Comparison of ENCODE assay signal across 26 mouse cellular contexts in the genomic region with DNA sequence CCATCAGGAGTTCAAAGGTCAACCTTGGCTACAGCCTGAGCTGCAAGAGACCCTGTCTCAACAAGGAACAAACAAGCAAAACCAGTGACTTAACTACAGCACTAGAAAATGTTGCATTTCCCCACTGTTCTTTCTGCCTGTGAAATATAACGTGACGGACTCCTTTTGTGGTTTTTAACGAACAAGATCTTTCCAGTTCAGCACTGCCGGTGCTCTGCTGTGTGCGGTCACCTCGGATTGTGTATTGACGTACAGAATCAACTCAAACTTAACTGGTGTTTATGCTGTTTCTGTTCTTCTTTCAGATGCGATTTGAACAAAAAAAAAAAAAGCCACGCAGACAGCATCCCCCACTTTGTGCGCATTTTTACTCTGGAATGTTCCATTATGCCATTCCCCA. TPM values are rescaled to one million over a fixed set of nuclear protein-coding genes. Genes with fewer than 3 reads are reported as not detected.
"Had no signal": no experiment of that assay in that cellular context is flagged by ENCODE, and none has a peak within 500 bp of the region (broad histone marks: within the 10 kb centered on the region; RNA-seq: fewer than 3 reads in every experiment).

No protein-coding gene starts in this region.

- H3K27me3 ChIP-seq: heart, embryonic 13.5 days; heart, embryonic 15.5 days; hindbrain, embryonic 13.5 days; hindbrain, embryonic 15.5 days; kidney, embryonic 15.5 days; limb, embryonic 12.5 days; liver, embryonic 13.5 days had no signal

- ATAC-seq: hindbrain, postnatal 0 days; intestine, embryonic 16.5 days had no signal

- H3K9me3 ChIP-seq: heart, embryonic 13.5 days; heart, embryonic 15.5 days; hindbrain, embryonic 10.5 days; hindbrain, embryonic 13.5 days; hindbrain, embryonic 15.5 days; kidney, embryonic 15.5 days; limb, embryonic 10.5 days; liver, embryonic 13.5 days had no signal

- DNase-seq: gastrocnemius, adult 2 months; gastrocnemius, postnatal 10 days; gastrocnemius, postnatal 25 days; heart, adult 18-20 months; kidney, adult 11 months; kidney, adult 2 months; kidney, adult 9 months; kidney, postnatal 14 days; kidney, postnatal 36 days; liver; liver, embryonic 13.5 days had no signal

- H3K9ac ChIP-seq: heart, embryonic 13.5 days; heart, embryonic 15.5 days; hindbrain, embryonic 13.5 days; hindbrain, embryonic 15.5 days; kidney, embryonic 15.5 days; limb, embryonic 12.5 days; liver, embryonic 13.5 days had no signal

- H3K4me2 ChIP-seq: heart, embryonic 11.5 days; heart, embryonic 13.5 days; heart, embryonic 15.5 days; hindbrain, embryonic 13.5 days; hindbrain, embryonic 15.5 days; kidney, embryonic 15.5 days; limb, embryonic 12.5 days; liver, embryonic 11.5 days; liver, embryonic 13.5 days had no signal

- H3K4me1 ChIP-seq: heart, embryonic 13.5 days; heart, embryonic 15.5 days; hindbrain, embryonic 10.5 days; hindbrain, embryonic 13.5 days; hindbrain, embryonic 15.5 days; liver, embryonic 13.5 days had no signal

- H3K36me3 ChIP-seq: heart, embryonic 13.5 days; heart, embryonic 15.5 days; hindbrain, embryonic 10.5 days; hindbrain, embryonic 13.5 days; hindbrain, embryonic 15.5 days; kidney, embryonic 15.5 days; limb, embryonic 10.5 days; limb, embryonic 12.5 days; liver, embryonic 13.5 days had no signal

- H3K27ac ChIP-seq: gastrocnemius, adult 2 months; heart, embryonic 13.5 days; heart, embryonic 15.5 days; hindbrain, embryonic 10.5 days; hindbrain, embryonic 13.5 days; hindbrain, embryonic 15.5 days; hindbrain, postnatal 0 days; kidney, embryonic 15.5 days; kidney, postnatal 0 days; left cerebral cortex, adult 2 months; limb, embryonic 10.5 days; limb, embryonic 12.5 days; liver, embryonic 13.5 days had no signal

- H3K4me3 ChIP-seq: gastrocnemius, adult 2 months; heart, embryonic 13.5 days; heart, embryonic 15.5 days; hindbrain, embryonic 10.5 days; hindbrain, embryonic 13.5 days; hindbrain, embryonic 15.5 days; kidney, embryonic 15.5 days; left cerebral cortex, adult 2 months; limb, embryonic 10.5 days; limb, embryonic 12.5 days; liver, embryonic 13.5 days had no signal

RNA-seq across cellular contexts. Expression of a gene that starts 13.4 kb away (rescaled TPM):
- total RNA-seq: heart, adult 18-20 months; hindbrain, postnatal 0 days had no signal
- polyA plus RNA-seq: kidney, adult 2 months; large intestine, adult 2 months had no signal
